Mouse (Mus musculus): Measurements from ENCODE around the gene Msl1. TPM values are rescaled to one million over a fixed set of nuclear protein-coding genes. Genes with fewer than 3 reads are reported as not detected.
A peak's percentile ranks its signal among the peaks of the same experiment; 100 is the strongest.

Gene Msl1
- polyA plus RNA-seq, 1 experiment from 2014 or later, result 38.6 TPM

DNA sequence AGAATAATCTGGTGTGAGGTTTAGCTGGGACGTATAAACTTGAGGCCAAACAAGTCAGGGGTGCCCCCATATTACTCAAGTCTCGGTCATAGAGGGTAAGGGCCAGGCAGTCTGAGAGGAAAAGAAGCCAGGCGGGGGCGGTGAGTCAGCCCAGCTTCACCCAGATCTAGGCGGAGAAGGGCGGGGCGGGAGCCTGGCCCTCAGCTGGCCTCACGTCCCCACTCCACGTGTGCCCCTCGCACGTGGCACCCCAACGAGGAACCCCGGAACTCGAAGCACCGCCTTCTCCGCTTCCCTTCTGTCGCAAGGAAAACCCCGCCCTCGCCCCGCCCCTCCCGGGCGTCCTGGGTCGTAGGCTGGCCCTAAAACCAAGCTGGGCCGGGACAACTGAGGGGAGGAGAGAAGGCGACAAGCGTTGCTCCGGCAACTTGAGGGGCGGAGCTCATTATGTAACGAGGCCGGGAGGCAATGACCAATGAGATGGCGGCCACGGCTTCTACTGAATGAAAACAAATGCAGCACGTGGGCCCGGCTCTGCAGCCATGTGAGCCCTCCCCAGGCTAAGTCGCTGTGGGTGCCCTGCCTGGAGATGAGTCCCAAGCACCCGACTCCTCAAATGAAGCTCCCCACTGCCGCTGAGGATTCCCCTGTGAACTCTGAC lies 21.6 kb upstream of the Msl1 start:
- peak; percentile 86 for ATAC-seq (ENCODE audit: low FRiP score, low read depth)
- H3K9ac ChIP-seq (replicated peaks), result no peak overlapping the region; the same call in 1 of the 2 replicates
- peaks cover 41% of the 10 kb centered on the region for H3K4me1 ChIP-seq
- peaks cover 14% of the 10 kb centered on the region; the same call in 1 of the 2 replicates for H3K36me3 ChIP-seq
- peaks cover 11% of the 10 kb centered on the region; the same call in 1 of the 2 replicates for H3K27me3 ChIP-seq
- no peaks in the 10 kb centered on the region for H3K9me3 ChIP-seq
- under 1% methylated on average over 34 of the region's 37 CpGs for WGBS
- peak overlapping the region; percentile 73 for H3K4me2 ChIP-seq (replicated peaks)
- H3K4me3 ChIP-seq, result peak overlapping the region; percentile 37
- no peak overlapping the region for H3K27ac ChIP-seq (replicated peaks)

GRCm38 (mm10) chr11:98774582-98775347 lies 20.6 kb upstream of the Msl1 start, which contains the start of gene Nr1d1:
Gene Nr1d1, minus strand, starts transcription at chr11:98775333.
- peaks cover 11% of the 10 kb centered on the region; the same call in 1 of the 2 replicates for H3K27me3 ChIP-seq
- peaks cover 39% of the 10 kb centered on the region for H3K4me1 ChIP-seq
- ATAC-seq (ENCODE audit: low FRiP score, low read depth), result no peak; the same call in none of the 2 replicates
- H3K9ac ChIP-seq (replicated peaks), result peak within 1 kb of the TSS; percentile 11
- H3K4me2 ChIP-seq (replicated peaks), result peak within 1 kb of the TSS; percentile 73
- WGBS, result under 1% methylated on average over 22 of the region's 22 CpGs
- H3K9me3 ChIP-seq, result no peaks in the 10 kb centered on the region
- peaks cover 4% of the 10 kb centered on the region; the same call in 1 of the 2 replicates for H3K36me3 ChIP-seq
- no peak within 1 kb of the TSS; the same call in none of the 2 replicates for H3K27ac ChIP-seq (replicated peaks)
- peak within 1 kb of the TSS; percentile 37 for H3K4me3 ChIP-seq

DNA sequence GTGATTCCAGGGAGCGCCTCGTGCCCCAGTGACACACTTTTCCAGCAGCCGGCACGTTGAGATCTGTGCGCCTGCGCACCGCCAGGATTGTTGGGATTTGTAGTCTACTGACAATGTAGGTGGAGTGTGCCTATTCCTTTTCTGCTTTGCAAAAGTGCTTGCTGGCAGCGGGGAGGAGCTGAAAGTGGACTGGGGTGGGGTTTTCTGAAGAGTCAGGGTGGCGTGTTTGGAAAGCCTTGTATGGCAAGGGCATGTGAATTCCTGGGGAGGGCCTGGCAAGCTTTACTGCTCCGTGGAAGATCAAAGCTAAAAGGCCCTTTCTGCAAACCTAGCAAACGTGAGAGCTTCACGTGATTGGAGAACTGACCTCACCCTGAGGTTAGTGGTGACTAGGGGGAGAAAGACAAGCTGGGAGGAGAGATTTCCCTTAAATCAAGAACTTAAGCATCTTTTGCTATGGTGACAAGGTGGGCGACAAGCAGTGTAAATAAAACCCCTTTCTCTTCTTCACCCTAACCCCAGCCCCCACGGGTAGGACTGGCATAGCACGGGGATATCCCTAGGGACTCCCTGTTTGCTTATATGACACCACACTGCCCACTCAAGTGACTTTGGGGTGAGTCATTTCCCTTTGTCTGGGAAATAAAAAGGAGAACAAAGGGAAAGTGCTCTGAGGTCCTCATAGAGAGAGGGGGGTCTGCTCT lies 19.8 kb upstream of the Msl1 start:
- no peak overlapping the region; the same call in 1 of the 2 replicates for H3K27ac ChIP-seq (replicated peaks)
- WGBS, result 9% methylated on average over 15 of the region's 15 CpGs

DNA sequence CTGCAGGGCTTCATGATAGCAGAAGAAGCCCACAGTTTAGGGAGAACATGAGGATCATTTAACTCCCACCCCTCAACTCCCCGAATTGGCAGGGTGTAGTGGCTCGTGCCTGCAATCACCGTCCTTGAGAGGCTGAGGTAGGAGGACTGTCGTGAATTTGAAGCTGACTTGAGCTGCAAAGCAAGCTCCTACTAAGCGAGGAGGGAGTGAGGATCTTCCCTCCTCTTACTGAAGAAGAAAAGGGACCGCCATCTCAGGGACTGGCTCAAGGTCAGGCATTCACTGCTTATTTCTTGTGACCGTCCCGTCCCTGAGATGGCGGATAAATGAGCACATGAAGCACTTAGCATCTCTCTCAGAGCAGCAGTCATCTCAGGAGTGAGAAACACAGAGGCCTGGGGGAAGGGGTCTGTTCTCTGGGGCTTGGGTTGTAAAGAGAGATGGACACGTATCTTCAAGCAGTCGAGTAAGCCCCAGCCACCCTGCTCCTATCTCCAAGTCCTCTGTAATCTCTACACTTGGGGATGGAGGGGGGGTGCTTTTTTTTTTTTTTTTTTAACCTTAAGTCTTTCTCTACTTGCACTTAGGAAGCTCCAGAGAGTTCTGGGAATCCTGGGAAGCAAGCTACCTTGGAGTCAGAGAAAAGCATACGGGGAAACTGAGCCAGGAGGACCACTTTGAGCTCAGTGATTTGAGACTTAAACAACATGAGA lies 19.1 kb upstream of the Msl1 start:
- Histone ChIP-seq H3K4me1 (peaks cover 39% of the 10 kb centered on the region), H3K9ac (replicated peaks) (no peak overlapping the region), H3K27ac (replicated peaks) (peak overlapping the region; percentile 73; the same call in 1 of the 2 replicates), H3K27me3 (peaks cover 11% of the 10 kb centered on the region; the same call in 1 of the 2 replicates), H3K36me3 (no peaks in the 10 kb centered on the region), H3K9me3 (no peaks in the 10 kb centered on the region), H3K4me3 (no peak overlapping the region), H3K4me2 (replicated peaks) (peak overlapping the region; percentile 73; the same call in 1 of the 2 replicates)
- 53% methylated on average over 12 of the region's 12 CpGs for WGBS
- ATAC-seq (ENCODE audit: low FRiP score, low read depth), result no peak

More for the DNA sequence above, 19.8 kb upstream of the Msl1 start:
- H3K36me3 ChIP-seq, result no peaks in the 10 kb centered on the region
- H3K9ac ChIP-seq (replicated peaks), result peak overlapping the region; percentile 11
- no peaks in the 10 kb centered on the region for H3K9me3 ChIP-seq
- H3K4me2 ChIP-seq (replicated peaks), result peak overlapping the region; percentile 73
- peaks cover 39% of the 10 kb centered on the region for H3K4me1 ChIP-seq
- peak overlapping the region; percentile 37 for H3K4me3 ChIP-seq
- peak; percentile 74 for ATAC-seq (ENCODE audit: low FRiP score, low read depth)
- H3K27me3 ChIP-seq, result peaks cover 11% of the 10 kb centered on the region; the same call in 1 of the 2 replicates

- peak overlapping the region; percentile 73 for H3K27ac ChIP-seq (replicated peaks)
- 7% methylated on average over 9 of the region's 9 CpGs for WGBS
- no peak overlapping the region for H3K4me3 ChIP-seq
- H3K9ac ChIP-seq (replicated peaks), result no peak overlapping the region
- H3K4me1 ChIP-seq, result peaks cover 46% of the 10 kb centered on the region
- H3K9me3 ChIP-seq, result no peaks in the 10 kb centered on the region
- H3K27me3 ChIP-seq, result peaks cover 11% of the 10 kb centered on the region; the same call in 1 of the 2 replicates
- no peaks in the 10 kb centered on the region for H3K36me3 ChIP-seq
- no peak for ATAC-seq (ENCODE audit: low FRiP score, low read depth)
- H3K4me2 ChIP-seq (replicated peaks), result peak overlapping the region; percentile 11; the same call in 1 of the 2 replicates
Observed at GRCm38 (mm10) chr11:98776843-98777590, 18.3 kb upstream of the Msl1 start.

DNA sequence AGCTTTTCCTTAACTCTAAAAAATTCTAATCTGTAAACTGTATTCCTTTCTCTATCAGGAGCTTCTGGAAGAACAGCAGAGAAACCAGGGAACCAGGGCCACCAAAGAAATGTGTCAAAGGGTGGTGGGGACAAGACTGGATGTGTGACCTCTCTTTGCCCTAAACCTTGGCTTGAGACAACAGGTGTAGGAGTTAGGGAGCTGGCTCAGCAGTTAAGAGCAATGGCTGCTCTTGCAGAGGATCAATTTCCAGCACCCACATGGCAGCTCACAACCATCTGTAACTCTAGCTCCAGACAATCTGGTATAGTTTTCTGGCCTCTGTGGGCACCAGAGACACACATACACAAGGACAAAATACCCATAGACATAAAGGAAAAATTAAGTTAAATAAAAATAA lies 17.4 kb upstream of the Msl1 start:
- Histone ChIP-seq H3K9me3 (no peaks in the 10 kb centered on the region), H3K27ac (replicated peaks) (peak overlapping the region; percentile 25; the same call in 1 of the 2 replicates), H3K4me3 (no peak overlapping the region), H3K4me2 (replicated peaks) (no peak overlapping the region), H3K4me1 (peaks cover 55% of the 10 kb centered on the region), H3K36me3 (no peaks in the 10 kb centered on the region), H3K9ac (replicated peaks) (no peak overlapping the region), H3K27me3 (peaks cover 9% of the 10 kb centered on the region; the same call in 1 of the 2 replicates)
- no peak for ATAC-seq (ENCODE audit: low FRiP score, low read depth)

DNA sequence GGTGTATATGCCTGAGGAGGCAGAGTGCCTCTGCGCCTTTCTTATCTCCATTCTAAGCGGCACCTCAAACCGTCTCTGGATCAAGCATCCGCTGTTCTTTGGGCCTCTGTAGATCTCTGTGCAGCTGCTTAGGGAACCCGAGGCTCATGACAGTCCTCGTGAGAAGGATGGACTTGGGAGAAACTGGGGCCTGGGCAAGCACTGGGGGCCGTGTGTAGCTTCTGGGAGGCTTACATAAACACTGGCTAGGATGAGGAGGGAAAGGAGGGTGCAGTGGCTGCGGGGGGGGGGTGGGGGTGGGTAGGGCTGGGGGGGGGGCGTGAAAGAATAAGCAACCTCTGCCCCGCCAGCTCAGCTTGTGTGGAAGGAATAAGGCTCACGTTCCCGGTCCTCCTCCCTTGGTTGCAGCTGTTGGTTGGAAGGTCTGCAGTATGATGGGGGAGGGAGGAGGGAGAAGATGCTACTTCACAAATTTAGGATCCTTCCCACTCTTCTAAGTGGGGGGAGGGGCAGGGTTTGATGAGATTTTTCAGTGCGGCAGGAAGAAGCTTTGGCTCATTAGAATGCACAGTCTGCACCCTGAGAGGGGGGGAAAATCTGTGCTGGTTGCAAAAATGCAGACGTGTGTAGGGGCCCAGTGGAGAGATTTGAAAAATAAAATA lies 13.3 kb upstream of the Msl1 start:
- Histone ChIP-seq H3K27me3 (peaks cover 3% of the 10 kb centered on the region), H3K9me3 (no peaks in the 10 kb centered on the region), H3K36me3 (no peaks in the 10 kb centered on the region), H3K9ac (replicated peaks) (0 out of 2 replicates have a peak overlapping the region, but pooled peaks have one; percentile 24), H3K27ac (replicated peaks) (peak overlapping the region; percentile 74), H3K4me2 (replicated peaks) (peak overlapping the region; percentile 45), H3K4me1 (peaks cover 49% of the 10 kb centered on the region), H3K4me3 (no peak overlapping the region)
- ATAC-seq (ENCODE audit: low FRiP score, low read depth), result no peak
- 8% methylated on average over 13 of the region's 14 CpGs for WGBS

- 3% methylated on average over 17 of the region's 17 CpGs for WGBS
- Histone ChIP-seq H3K9ac (replicated peaks) (peak overlapping the region; percentile 51; the same call in 1 of the 2 replicates), H3K36me3 (no peaks in the 10 kb centered on the region), H3K4me3 (0 out of 2 replicates have a peak overlapping the region, but pooled peaks have one; percentile 17), H3K4me2 (replicated peaks) (peak overlapping the region; percentile 45), H3K4me1 (peaks cover 50% of the 10 kb centered on the region), H3K9me3 (no peaks in the 10 kb centered on the region), H3K27ac (replicated peaks) (peak overlapping the region; percentile 74), H3K27me3 (peaks cover 3% of the 10 kb centered on the region)
- ATAC-seq (ENCODE audit: low FRiP score, low read depth), result 0 out of 2 replicates have a peak, but pooled peaks have one; percentile 5
Observed at GRCm38 (mm10) chr11:98782651-98783235, 12.6 kb upstream of the Msl1 start.

GRCm38 (mm10) chr11:98783236-98783696 lies 12.1 kb upstream of the Msl1 start:
- WGBS, result under 1% methylated on average over 20 of the region's 20 CpGs
- peak; percentile 59 for ATAC-seq (ENCODE audit: low FRiP score, low read depth)
- Histone ChIP-seq H3K27ac (replicated peaks) (peak overlapping the region; percentile 74), H3K9me3 (no peaks in the 10 kb centered on the region), H3K4me2 (replicated peaks) (peak overlapping the region; percentile 45), H3K4me1 (peaks cover 50% of the 10 kb centered on the region), H3K4me3 (peak overlapping the region; percentile 17), H3K27me3 (peaks cover 3% of the 10 kb centered on the region), H3K9ac (replicated peaks) (peak overlapping the region; percentile 51; the same call in 1 of the 2 replicates), H3K36me3 (no peaks in the 10 kb centered on the region)

GRCm38 (mm10) chr11:98784139-98784538 lies 11.2 kb upstream of the Msl1 start:
- WGBS, result 71% methylated on average over 4 of the region's 4 CpGs
- Histone ChIP-seq H3K9ac (replicated peaks) (no peak overlapping the region; the same call in 1 of the 2 replicates), H3K4me2 (replicated peaks) (no peak overlapping the region), H3K4me3 (no peak overlapping the region), H3K27ac (replicated peaks) (no peak overlapping the region), H3K9me3 (no peaks in the 10 kb centered on the region), H3K27me3 (peaks cover 3% of the 10 kb centered on the region), H3K4me1 (peaks cover 55% of the 10 kb centered on the region), H3K36me3 (no peaks in the 10 kb centered on the region)
- no peak for ATAC-seq (ENCODE audit: low FRiP score, low read depth)

All from midbrain, embryonic 12.5 days (tissue).